Mouse (Mus musculus) embryonic stem cell, embryonic (primary cell): Measurements from ENCODE around the gene Olfr1466.

Source experiments
- CTCF ChIA-PET, 4 experiments: fragments of 300-600 bp in 2 of 4; fragments of 350-600 bp in 2 of 4; sonication (Branson Sonifier 250); formaldehyde crosslinking; loops; one replicate each; lab custom pipeline; 2022; ENCODE audit warnings: inconsistent platforms in 2 of 4; lab: Charles Lee
- POLR2A ChIA-PET, 4 experiments: fragments of 300-600 bp in 2 of 4; fragments of 350-600 bp in 2 of 4; sonication (Branson Sonifier 250); formaldehyde crosslinking; loops; one replicate each; lab custom pipeline; 2022; ENCODE audit warnings: antibody characterized with exemption in 4 of 4, inconsistent platforms in 1 of 4; lab: Charles Lee

Gene Olfr1466

GRCm38 (mm10) chr19:13338562-13338961 lies at the start of gene Olfr1466:
Gene Olfr1466, plus strand, starts transcription at chr19:13338862.
- ChIA-PET POLR2A (no interaction called here), CTCF (no interaction called here)

DNA sequence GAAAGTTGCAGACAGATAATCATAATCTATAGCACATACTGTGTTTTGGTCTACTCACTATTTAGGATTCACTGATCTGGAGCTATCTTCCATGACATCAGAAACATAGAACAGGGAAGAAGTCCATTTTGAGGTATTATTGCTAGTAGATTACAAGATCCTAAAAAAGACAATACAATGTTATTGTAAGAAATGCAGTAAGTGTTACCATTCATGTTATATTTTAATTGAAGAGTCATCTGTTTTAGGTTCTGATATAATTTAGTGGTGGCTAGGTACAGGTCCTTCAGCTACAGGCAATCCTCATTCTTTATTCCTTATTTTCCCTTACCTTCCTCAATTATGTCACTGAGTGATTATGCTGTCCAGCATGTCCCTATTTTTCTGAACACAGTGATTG lies 23.2 kb upstream of the Olfr1466 start, which contains the start of gene Olfr1465:
Olfr1465 (minus strand) TSS at position 101 of the 400 bp plus-strand sequence.
- POLR2A ChIA-PET = no interaction called here
- CTCF ChIA-PET = no interaction called here

- CTCF ChIA-PET = no interaction called here
- POLR2A ChIA-PET = no interaction called here
Measured at GRCm38 (mm10) chr19:13361936-13362335, 23.3 kb downstream of the Olfr1466 start, which contains the start of gene Olfr1467. Gene Olfr1467, plus strand, starts transcription at chr19:13362236.
